Mouse (Mus musculus): ENCODE data around the gene Ubp1.

- no peak for TF ChIP-seq CTCF (IDR thresholded peaks at IDR 0.05; ENCODE audit: borderline replicate concordance, extremely low read depth, insufficient read depth, insufficient read length)
- no peak for TF ChIP-seq POLR2A (IDR thresholded peaks at IDR 0.05; ENCODE audit: borderline replicate concordance, extremely low read depth, insufficient read depth, insufficient read length, poor library complexity, severe bottlenecking)
Observed at GRCm38 (mm10) chr9:113957777-113958176, 27.0 kb downstream of the Ubp1 start.
